In genomic region chr8:70887669-70888068, GRCm38 (mm10) we compare ENCODE assay signal across 9 mouse cellular contexts. TPM values are rescaled to one million over a fixed set of nuclear protein-coding genes. Genes with fewer than 3 reads are reported as not detected.
DNase-seq lines count a peak whose midpoint lies in the region; ATAC-seq lines count a peak whose summit lies in the region.
"Had no signal": no experiment of that assay in that cellular context is flagged by ENCODE, and none has a peak within 500 bp of the region (broad histone marks: within the 10 kb centered on the region; RNA-seq: fewer than 3 reads in every experiment).

No protein-coding gene starts in this region.

- H3K4me2 ChIP-seq in liver, embryonic 16.5 days (ENCODE audit: low read depth, low read length) = 0 out of 2 replicates have a peak overlapping the region, but pooled peaks have one; percentile 3

- intact Hi-C loops in gastrocnemius, postnatal 14 days (cut with DNase I; ENCODE audit: low total_unique reads) = no loop called here

- DNase-seq in gastrocnemius, postnatal 14 days = peak; percentile 37
- no peak for DNase-seq in gastrocnemius, postnatal 25 days
- peak; percentile 64 to 65 for DNase-seq in B cell, adult 2 months
- DNase-seq in forebrain, embryonic 10.5 days (ENCODE audit: extremely low spot score, low spot score) = no peak
- no peak for DNase-seq in cerebellum, postnatal 14 days
- no peak for DNase-seq in right cerebral cortex, postnatal 25 days

- H3K4me3 ChIP-seq in forebrain, embryonic 10.5 days = peak overlapping the region; percentile 31
- H3K4me3 ChIP-seq in liver, embryonic 16.5 days (ENCODE audit: low read depth, low read length) = no peak overlapping the region

- H3K9me3 ChIP-seq in forebrain, embryonic 10.5 days = no peaks in the 10 kb centered on the region
- no peaks in the 10 kb centered on the region for H3K9me3 ChIP-seq in liver, embryonic 16.5 days (replicated peaks; ENCODE audit: control insufficient read depth, low read length)

- 5% methylated on average over 18 of the region's 18 CpGs for WGBS in forebrain, embryonic 10.5 days
- 7% methylated on average over 16 of the region's 18 CpGs for WGBS in liver, embryonic 16.5 days (ENCODE audit: insufficient replicate concordance)

- H3K27me3 ChIP-seq in forebrain, embryonic 10.5 days (ENCODE audit: poor library complexity, severe bottlenecking) = peaks cover 73% of the 10 kb centered on the region
- peaks cover 42% of the 10 kb centered on the region for H3K27me3 ChIP-seq in liver, embryonic 16.5 days (ENCODE audit: control insufficient read depth, insufficient read depth, low read depth, low read length)
- H3K27me3 ChIP-seq: CH12.LX had no signal

- H3K4me1 ChIP-seq in forebrain, embryonic 10.5 days = peaks cover 30% of the 10 kb centered on the region
- peaks cover 17% of the 10 kb centered on the region for H3K4me1 ChIP-seq in liver, embryonic 16.5 days (ENCODE audit: control insufficient read depth, low read depth, low read length)

- ATAC-seq in liver, embryonic 16.5 days (ENCODE audit: low read depth) = peak; percentile 63
- ATAC-seq in monocyte, adult 5-6 weeks (replicated peaks; ENCODE audit: insufficient number of reproducible peaks, low FRiP score, low TSS enrichment, poor library complexity, severe bottlenecking) = no peak

- no peak overlapping the region for H3K9ac ChIP-seq in liver, embryonic 16.5 days (ENCODE audit: low read depth, low read length)

- no peak overlapping the region for H3K27ac ChIP-seq in forebrain, embryonic 10.5 days
- no peak overlapping the region for H3K27ac ChIP-seq in liver, embryonic 16.5 days (ENCODE audit: low read length)

- peaks cover under 1% of the 10 kb centered on the region for H3K36me3 ChIP-seq in forebrain, embryonic 10.5 days (replicated peaks)
- no peaks in the 10 kb centered on the region for H3K36me3 ChIP-seq in liver, embryonic 16.5 days (ENCODE audit: control insufficient read depth, insufficient read depth)

RNA-seq across cellular contexts. Expression of gene Slc5a5, which starts 4.9 kb away (rescaled TPM):
- under 1 TPM in 1 of 2 experiments, not detected in 1; 0.08 TPM for total RNA-seq in gastrocnemius, postnatal 14 days (2021)
- total RNA-seq in gastrocnemius, postnatal 25 days (2021) = not detected
- 0.36 and 0.38 TPM in 2 replicates for polyA plus RNA-seq in forebrain, embryonic 10.5 days (2016; fragmentation: Nextera tagmentation; extraction: Ambion mirVana)
- polyA plus RNA-seq in liver, embryonic 16.5 days (2015; fragmentation: Nextera tagmentation; extraction: Ambion mirVana) = 0.11 TPM in 1 of 2 replicates, not detected in the other
- not detected in 3 replicates for total RNA-seq in monocyte, adult 5-6 weeks (2017)

RNA-seq across cellular contexts. Expression of gene Rpl18a, which starts 9.5 kb away (rescaled TPM):
- 1,000 to 10,000 TPM; 1,213 to 1,382 TPM for total RNA-seq in gastrocnemius, postnatal 14 days (2021)
- 100 to 1,000 TPM; 829 to 878 TPM for total RNA-seq in gastrocnemius, postnatal 25 days (2021)
- polyA plus RNA-seq in forebrain, embryonic 10.5 days (2016; fragmentation: Nextera tagmentation; extraction: Ambion mirVana) = 3,478 and 3,689 TPM in 2 replicates
- 2,028 and 2,149 TPM in 2 replicates for polyA plus RNA-seq in liver, embryonic 16.5 days (2015; fragmentation: Nextera tagmentation; extraction: Ambion mirVana)
- 1,371 to 1,607 TPM (median 1,447 TPM) in 3 replicates for total RNA-seq in monocyte, adult 5-6 weeks (2017)

RNA-seq across cellular contexts. Expression of gene Ccdc124, which starts 13.9 kb away (rescaled TPM):
- total RNA-seq in gastrocnemius, postnatal 14 days (2021) = 10 to 100 TPM; 50.3 to 50.9 TPM
- total RNA-seq in gastrocnemius, postnatal 25 days (2021) = 10 to 100 TPM; 58.3 to 58.8 TPM
- polyA plus RNA-seq in forebrain, embryonic 10.5 days (2016; fragmentation: Nextera tagmentation; extraction: Ambion mirVana) = 184 and 186 TPM in 2 replicates
- 42.5 and 43.1 TPM in 2 replicates for polyA plus RNA-seq in liver, embryonic 16.5 days (2015; fragmentation: Nextera tagmentation; extraction: Ambion mirVana)
- 32.1 to 34.0 TPM (median 32.6 TPM) in 3 replicates for total RNA-seq in monocyte, adult 5-6 weeks (2017)

RNA-seq across cellular contexts. Expression of gene Map1s, which starts 18.1 kb away (rescaled TPM):
- total RNA-seq in gastrocnemius, postnatal 14 days (2021) = 10 to 100 TPM; 13.8 to 15.5 TPM
- 10 to 100 TPM; 11.6 to 11.7 TPM for total RNA-seq in gastrocnemius, postnatal 25 days (2021)
- 69.1 and 69.3 TPM in 2 replicates for polyA plus RNA-seq in forebrain, embryonic 10.5 days (2016; fragmentation: Nextera tagmentation; extraction: Ambion mirVana)
- polyA plus RNA-seq in liver, embryonic 16.5 days (2015; fragmentation: Nextera tagmentation; extraction: Ambion mirVana) = 12.1 and 14.4 TPM in 2 replicates
- total RNA-seq in monocyte, adult 5-6 weeks (2017) = 13.9 to 21.9 TPM (median 17.2 TPM) in 3 replicates

RNA-seq across cellular contexts. Expression of gene Kcnn1, which starts 24.6 kb away (rescaled TPM):
- total RNA-seq in gastrocnemius, postnatal 14 days (2021) = 1 to 10 TPM; 5.4 to 6.6 TPM
- total RNA-seq in gastrocnemius, postnatal 25 days (2021) = 10 to 100 TPM; 11.8 to 14.4 TPM
- 4.7 and 5.9 TPM in 2 replicates for polyA plus RNA-seq in forebrain, embryonic 10.5 days (2016; fragmentation: Nextera tagmentation; extraction: Ambion mirVana)
- 0.20 and 0.46 TPM in 2 replicates for polyA plus RNA-seq in liver, embryonic 16.5 days (2015; fragmentation: Nextera tagmentation; extraction: Ambion mirVana)
- not detected in 3 replicates for total RNA-seq in monocyte, adult 5-6 weeks (2017)

Comparison
In these comparisons a context has a peak if more than half of its experiments do, and no peak if none do; other contexts are left out.
1. DNase-seq: peak in gastrocnemius, postnatal 14 days (single experiment) and B cell, adult 2 months (2 of 2); none in gastrocnemius, postnatal 25 days (single experiment), forebrain, embryonic 10.5 days (single experiment), cerebellum, postnatal 14 days (0 of 2) and right cerebral cortex, postnatal 25 days (single experiment).